Mouse (Mus musculus): ENCODE data around the gene Ldlrad1. TPM values are rescaled to one million over a fixed set of nuclear protein-coding genes. Genes with fewer than 3 reads are reported as not detected.

The Ldlrad1 gene
- polyA plus RNA-seq, 1 experiment: not detected

DNA sequence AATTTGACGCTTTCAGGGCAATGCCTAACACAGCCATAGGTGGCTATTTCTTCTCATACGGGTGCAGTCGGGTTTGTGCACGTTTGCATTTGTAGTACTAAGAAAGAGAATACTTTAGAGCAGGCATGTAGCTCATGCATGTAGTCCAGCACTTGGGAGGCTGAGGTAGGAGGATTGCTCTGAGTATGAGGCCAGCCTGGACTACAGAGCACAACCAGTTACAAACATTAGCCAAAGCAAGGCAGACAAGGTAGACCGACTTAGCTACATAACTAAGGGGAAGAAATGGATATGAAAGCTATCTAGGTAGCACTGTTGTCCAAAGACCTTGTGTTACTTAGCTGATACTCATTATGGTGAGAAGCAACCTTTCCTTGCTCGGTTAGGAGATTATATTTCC is 27.1 kb upstream of the Ldlrad1 start:
- Histone ChIP-seq H3K4me2 (ENCODE audit: low read depth) (peak overlapping the region; percentile 43), H3K27me3 (ENCODE audit: control insufficient read depth, insufficient read depth, insufficient read length) (no peaks in the 10 kb centered on the region), H3K79me2 (ENCODE audit: control insufficient read depth, insufficient read depth) (peaks cover 68% of the 10 kb centered on the region), H3K36me3 (ENCODE audit: control insufficient read depth, insufficient read depth) (no peaks in the 10 kb centered on the region), H3K4me3 (no peak overlapping the region), H3ac (ENCODE audit: control insufficient read depth, insufficient read length) (no peak overlapping the region)
- no peak for TF ChIP-seq REST (IDR thresholded peaks at IDR 0.05; ENCODE audit: insufficient read depth, insufficient read length)
- no peak for TF ChIP-seq CEBPB (IDR thresholded peaks at IDR 0.05; ENCODE audit: insufficient read depth, poor library complexity, severe bottlenecking)
- no peak for TF ChIP-seq MYOG (IDR thresholded peaks at IDR 0.05; ENCODE audit: control insufficient read depth in 1 of 3, insufficient read depth in 1 of 3, insufficient read length in 2 of 3, low read depth in 2 of 3)
- no peak for TF ChIP-seq TCF12 (IDR thresholded peaks at IDR 0.05; ENCODE audit: insufficient read depth, poor library complexity, severe bottlenecking)
- no peak for TF ChIP-seq SRF (IDR thresholded peaks at IDR 0.05; ENCODE audit: control insufficient read depth, insufficient read length, low read depth)
- no peak for TF ChIP-seq POLR2A (IDR thresholded peaks at IDR 0.05; ENCODE audit: insufficient read length, low read depth)
- TF ChIP-seq POLR2AphosphoS2 (IDR thresholded peaks at IDR 0.05; ENCODE audit: insufficient read length, low read depth): no peak
- TF ChIP-seq E2F4 (IDR thresholded peaks at IDR 0.05; ENCODE audit: insufficient read depth): no peak
- no peak for TF ChIP-seq MAX (IDR thresholded peaks at IDR 0.05; ENCODE audit: low read depth)
- TF ChIP-seq USF1 (IDR thresholded peaks at IDR 0.05; ENCODE audit: low read depth): no peak
- no peak for TF ChIP-seq TCF3 (IDR thresholded peaks at IDR 0.05; ENCODE audit: insufficient read length, low read depth)
- no peak for TF ChIP-seq MYOD1 (IDR thresholded peaks at IDR 0.05; ENCODE audit: control insufficient read depth in 1 of 3, insufficient read length in 2 of 3, low read depth in 2 of 3)

DNA sequence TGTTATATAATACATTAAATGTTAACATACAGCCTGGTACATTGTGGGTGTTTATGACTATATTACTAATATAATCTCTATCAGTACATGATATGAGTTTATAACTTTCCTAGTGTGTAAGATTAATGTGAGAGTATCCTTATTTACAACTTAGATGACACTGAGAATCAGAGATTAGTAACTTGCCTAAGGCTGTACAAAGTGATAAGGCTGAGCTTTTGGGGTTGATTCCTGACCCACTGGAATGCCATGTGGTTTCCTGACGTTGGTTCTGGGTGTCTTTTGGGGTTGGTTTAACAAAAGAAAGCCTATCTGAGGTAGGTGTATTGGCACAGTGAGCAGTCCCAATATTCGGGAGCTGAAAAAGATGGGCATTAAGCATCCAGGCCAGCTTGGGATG is 26.2 kb upstream of the Ldlrad1 start:
- H3K79me2 ChIP-seq (ENCODE audit: control insufficient read depth, insufficient read depth): peaks cover 61% of the 10 kb centered on the region
- no peaks in the 10 kb centered on the region for H3K27me3 ChIP-seq (ENCODE audit: control insufficient read depth, insufficient read depth, insufficient read length)
- no peak for TF ChIP-seq E2F4 (IDR thresholded peaks at IDR 0.05; ENCODE audit: insufficient read depth)
- TF ChIP-seq MYOD1 (IDR thresholded peaks at IDR 0.05; ENCODE audit: control insufficient read depth in 1 of 3, insufficient read length in 2 of 3, low read depth in 2 of 3): no peak
- TF ChIP-seq TCF3 (IDR thresholded peaks at IDR 0.05; ENCODE audit: insufficient read length, low read depth): no peak
- TF ChIP-seq MYOG (IDR thresholded peaks at IDR 0.05; ENCODE audit: control insufficient read depth in 1 of 3, insufficient read depth in 1 of 3, insufficient read length in 2 of 3, low read depth in 2 of 3): no peak
- no peak for TF ChIP-seq MAX (IDR thresholded peaks at IDR 0.05; ENCODE audit: low read depth)
- no peak for TF ChIP-seq POLR2AphosphoS2 (IDR thresholded peaks at IDR 0.05; ENCODE audit: insufficient read length, low read depth)
- TF ChIP-seq SRF (IDR thresholded peaks at IDR 0.05; ENCODE audit: control insufficient read depth, insufficient read length, low read depth): no peak
- no peak for TF ChIP-seq REST (IDR thresholded peaks at IDR 0.05; ENCODE audit: insufficient read depth, insufficient read length)
- TF ChIP-seq USF1 (IDR thresholded peaks at IDR 0.05; ENCODE audit: low read depth): no peak
- no peak overlapping the region for H3ac ChIP-seq (ENCODE audit: control insufficient read depth, insufficient read length)
- peaks cover 8% of the 10 kb centered on the region for H3K36me3 ChIP-seq (ENCODE audit: control insufficient read depth, insufficient read depth)
- peak overlapping the region; percentile 33 for H3K4me2 ChIP-seq (ENCODE audit: low read depth)
- H3K4me3 ChIP-seq: no peak overlapping the region

DNA sequence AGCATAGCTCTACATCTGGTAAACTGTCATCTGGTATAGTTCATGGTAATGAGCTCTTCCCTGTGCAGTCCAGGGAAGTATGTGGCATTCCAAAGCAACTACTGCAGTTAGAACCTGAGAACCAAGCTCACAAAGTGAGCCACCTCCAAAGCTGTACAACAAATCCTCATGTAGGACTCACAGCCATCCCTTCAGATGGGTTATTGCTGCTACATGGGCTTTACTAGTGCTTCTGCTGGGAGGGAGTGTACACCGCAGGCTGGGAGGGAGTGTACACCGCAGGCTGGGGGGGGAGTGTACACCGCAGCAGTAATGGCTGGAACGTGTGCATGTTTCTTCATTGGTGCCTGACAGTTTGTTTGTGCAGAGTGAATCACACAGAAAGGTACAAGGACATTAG is 25.8 kb upstream of the Ldlrad1 start:
- peaks cover 12% of the 10 kb centered on the region for H3K36me3 ChIP-seq (ENCODE audit: control insufficient read depth, insufficient read depth)
- H3K4me2 ChIP-seq (ENCODE audit: low read depth): no peak overlapping the region
- TF ChIP-seq POLR2A (IDR thresholded peaks at IDR 0.05; ENCODE audit: insufficient read length, low read depth) (no peak), E2F4 (IDR thresholded peaks at IDR 0.05; ENCODE audit: insufficient read depth) (no peak), TCF3 (IDR thresholded peaks at IDR 0.05; ENCODE audit: insufficient read length, low read depth) (no peak), MAX (IDR thresholded peaks at IDR 0.05; ENCODE audit: low read depth) (no peak)
- peaks cover 61% of the 10 kb centered on the region for H3K79me2 ChIP-seq (ENCODE audit: control insufficient read depth, insufficient read depth)
- no peak overlapping the region for H3ac ChIP-seq (ENCODE audit: control insufficient read depth, insufficient read length)
- H3K27me3 ChIP-seq (ENCODE audit: control insufficient read depth, insufficient read depth, insufficient read length): no peaks in the 10 kb centered on the region
- no peak overlapping the region for H3K4me3 ChIP-seq

DNA sequence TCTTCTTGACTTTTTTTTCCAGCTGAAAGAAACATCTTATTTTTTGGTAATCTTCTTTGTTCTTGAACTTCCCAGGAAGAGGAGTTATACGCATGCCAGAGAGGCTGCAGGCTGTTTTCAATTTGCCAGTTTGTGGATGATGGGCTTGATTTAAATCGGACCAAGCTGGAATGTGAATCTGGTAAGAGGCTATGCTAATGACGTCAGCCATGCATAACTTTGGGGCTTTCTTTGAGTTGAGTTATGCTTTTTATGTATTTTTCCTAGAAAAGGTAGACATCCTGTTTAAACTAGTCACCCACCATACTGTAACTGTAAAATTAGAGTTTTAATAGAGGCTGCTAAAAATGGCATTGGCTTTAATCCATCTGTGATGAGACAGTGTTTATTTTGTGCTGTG is 23.3 kb upstream of the Ldlrad1 start:
- Histone ChIP-seq H3ac (ENCODE audit: control insufficient read depth, insufficient read length) (no peak overlapping the region), H3K27me3 (ENCODE audit: control insufficient read depth, insufficient read depth, insufficient read length) (no peaks in the 10 kb centered on the region), H3K4me2 (ENCODE audit: low read depth) (no peak overlapping the region), H3K4me3 (no peak overlapping the region), H3K79me2 (ENCODE audit: control insufficient read depth, insufficient read depth) (peaks cover 47% of the 10 kb centered on the region), H3K36me3 (ENCODE audit: control insufficient read depth, insufficient read depth) (peaks cover 30% of the 10 kb centered on the region)
- TF ChIP-seq USF1 (IDR thresholded peaks at IDR 0.05; ENCODE audit: low read depth) (no peak), SRF (IDR thresholded peaks at IDR 0.05; ENCODE audit: control insufficient read depth, insufficient read length, low read depth) (no peak), MYOG (IDR thresholded peaks at IDR 0.05; ENCODE audit: control insufficient read depth in 1 of 3, insufficient read depth in 1 of 3, insufficient read length in 2 of 3, low read depth in 2 of 3) (no peak), E2F4 (IDR thresholded peaks at IDR 0.05; ENCODE audit: insufficient read depth) (no peak), POLR2AphosphoS2 (IDR thresholded peaks at IDR 0.05; ENCODE audit: insufficient read length, low read depth) (no peak), TCF12 (IDR thresholded peaks at IDR 0.05; ENCODE audit: insufficient read depth, poor library complexity, severe bottlenecking) (no peak), MAX (IDR thresholded peaks at IDR 0.05; ENCODE audit: low read depth) (no peak), MYOD1 (IDR thresholded peaks at IDR 0.05; ENCODE audit: control insufficient read depth in 1 of 3, insufficient read length in 2 of 3, low read depth in 2 of 3) (no peak), REST (IDR thresholded peaks at IDR 0.05; ENCODE audit: insufficient read depth, insufficient read length) (no peak), POLR2A (IDR thresholded peaks at IDR 0.05; ENCODE audit: insufficient read length, low read depth) (no peak), TCF3 (IDR thresholded peaks at IDR 0.05; ENCODE audit: insufficient read length, low read depth) (no peak), CEBPB (IDR thresholded peaks at IDR 0.05; ENCODE audit: insufficient read depth, poor library complexity, severe bottlenecking) (no peak)

DNA sequence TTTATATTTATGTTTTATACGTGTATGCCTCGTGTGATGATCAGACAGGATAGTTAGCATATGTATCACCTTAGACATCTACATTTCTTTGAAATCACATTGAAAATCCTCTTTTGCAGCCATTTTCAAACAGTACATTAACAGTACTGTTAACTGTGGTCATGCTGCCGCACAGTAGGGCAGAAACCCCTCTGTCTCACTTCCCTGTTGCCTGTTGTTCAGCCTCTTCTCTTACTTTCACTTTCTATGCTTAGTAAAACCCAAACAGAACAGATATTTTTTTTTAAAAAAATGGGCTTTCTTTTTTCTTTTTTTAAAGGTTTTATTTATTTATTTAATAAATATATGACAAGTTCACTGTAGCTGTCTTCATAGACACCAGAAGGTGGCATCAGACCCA is 15.1 kb upstream of the Ldlrad1 start:
- no peak overlapping the region for H3K4me2 ChIP-seq (ENCODE audit: low read depth)
- H3K4me3 ChIP-seq: no peak overlapping the region
- H3ac ChIP-seq (ENCODE audit: control insufficient read depth, insufficient read length): no peak overlapping the region
- no peaks in the 10 kb centered on the region for H3K27me3 ChIP-seq (ENCODE audit: control insufficient read depth, insufficient read depth, insufficient read length)
- H3K36me3 ChIP-seq (ENCODE audit: control insufficient read depth, insufficient read depth): peaks cover 64% of the 10 kb centered on the region
- H3K79me2 ChIP-seq (ENCODE audit: control insufficient read depth, insufficient read depth): no peaks in the 10 kb centered on the region
- no peak for TF ChIP-seq TCF3 (IDR thresholded peaks at IDR 0.05; ENCODE audit: insufficient read length, low read depth)
- no peak for TF ChIP-seq SRF (IDR thresholded peaks at IDR 0.05; ENCODE audit: control insufficient read depth, insufficient read length, low read depth)
- no peak for TF ChIP-seq POLR2AphosphoS2 (IDR thresholded peaks at IDR 0.05; ENCODE audit: insufficient read length, low read depth)
- TF ChIP-seq CEBPB (IDR thresholded peaks at IDR 0.05; ENCODE audit: insufficient read depth, poor library complexity, severe bottlenecking): no peak
- no peak for TF ChIP-seq MYOD1 (IDR thresholded peaks at IDR 0.05; ENCODE audit: control insufficient read depth in 1 of 3, insufficient read length in 2 of 3, low read depth in 2 of 3)
- TF ChIP-seq USF1 (IDR thresholded peaks at IDR 0.05; ENCODE audit: low read depth): no peak
- TF ChIP-seq POLR2A (IDR thresholded peaks at IDR 0.05; ENCODE audit: insufficient read length, low read depth): no peak
- no peak for TF ChIP-seq E2F4 (IDR thresholded peaks at IDR 0.05; ENCODE audit: insufficient read depth)
- no peak for TF ChIP-seq REST (IDR thresholded peaks at IDR 0.05; ENCODE audit: insufficient read depth, insufficient read length)

Measured in myocyte (in vitro differentiated cells).